8 mouse cellular contexts compared by ENCODE assay signal in the genomic region with DNA sequence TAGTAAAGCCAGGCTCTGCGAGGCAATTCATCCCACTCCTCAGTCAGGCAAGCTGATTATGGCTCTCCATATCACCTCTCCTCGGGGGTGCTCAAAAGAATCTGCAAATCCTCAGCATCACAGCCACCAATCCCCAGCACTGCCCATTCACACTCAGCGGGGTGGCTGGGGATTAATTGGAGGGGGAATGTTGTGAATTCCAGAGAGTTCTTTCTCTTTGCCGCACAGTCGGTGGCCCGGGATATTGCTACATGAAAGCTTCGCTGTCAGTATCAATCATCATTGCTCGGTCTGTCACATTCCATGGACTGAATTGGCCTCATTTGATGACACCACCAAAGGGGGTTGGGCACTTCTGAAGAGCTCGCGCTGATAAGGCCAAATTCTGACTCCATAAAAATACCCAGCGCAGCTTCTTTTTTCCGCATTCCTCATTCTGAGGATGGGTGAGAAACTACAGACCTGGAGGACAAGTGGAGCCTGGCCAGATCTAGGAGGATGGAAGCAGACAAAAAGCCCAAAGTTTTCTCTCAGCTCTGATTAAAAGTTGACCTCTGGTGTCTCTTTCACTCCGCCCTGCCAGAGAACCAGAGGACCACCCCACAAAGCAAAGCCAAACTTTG. TPM values are rescaled to one million over a fixed set of nuclear protein-coding genes. Genes with fewer than 3 reads are reported as not detected.
DNase-seq lines count a peak whose midpoint lies in the region; ATAC-seq and TF ChIP-seq lines count a peak whose summit lies in the region.

No protein-coding gene starts in this region.

- no peak overlapping the region for H3K4me3 ChIP-seq in hindbrain, embryonic 13.5 days
- no peak overlapping the region for H3K4me3 ChIP-seq in midbrain, postnatal 0 days (ENCODE audit: low read depth, low read length)

- peak; percentile 1 to 5 for DNase-seq in heart, postnatal 10 days
- DNase-seq in heart, adult 18-20 months: no peak
- DNase-seq in embryo, embryonic 10.5 days (ENCODE audit: low spot score): peak; percentile 77
- DNase-seq in midbrain, postnatal 0 days (ENCODE audit: low spot score): peak; percentile 46
- no peak for DNase-seq in spleen, postnatal 4 days (ENCODE audit: low spot score in 2 of 2)
- DNase-seq in gastrocnemius, postnatal 36 days: no peak
- no peak for DNase-seq in adrenal gland, postnatal 14 days

- no peaks in the 10 kb centered on the region for H3K36me3 ChIP-seq in hindbrain, embryonic 13.5 days
- no peaks in the 10 kb centered on the region for H3K36me3 ChIP-seq in midbrain, postnatal 0 days (ENCODE audit: insufficient read depth, low read length)

- H3K27me3 ChIP-seq in hindbrain, embryonic 13.5 days: no peaks in the 10 kb centered on the region
- no peaks in the 10 kb centered on the region for H3K27me3 ChIP-seq in midbrain, postnatal 0 days (ENCODE audit: insufficient read depth, low read length)

- intact Hi-C loops in heart, postnatal 10 days (cut with DNase I): no loop called here
- intact Hi-C loops in gastrocnemius, postnatal 36 days (cut with DNase I): no loop called here

- H3K4me1 ChIP-seq in hindbrain, embryonic 13.5 days (replicated peaks): peaks cover 9% of the 10 kb centered on the region
- H3K4me1 ChIP-seq in midbrain, postnatal 0 days (ENCODE audit: insufficient read depth, low read length): no peaks in the 10 kb centered on the region

- H3K4me2 ChIP-seq in hindbrain, embryonic 13.5 days: peak overlapping the region; percentile 25
- H3K4me2 ChIP-seq in midbrain, postnatal 0 days (ENCODE audit: low read depth, low read length, poor library complexity, severe bottlenecking): peak overlapping the region; percentile 28

- H3K27ac ChIP-seq in hindbrain, embryonic 13.5 days: no peak overlapping the region
- no peak overlapping the region for H3K27ac ChIP-seq in midbrain, postnatal 0 days (ENCODE audit: low read depth, low read length)

- 8% methylated on average over 13 of the region's 13 CpGs for WGBS in hindbrain, embryonic 13.5 days
- 8% methylated on average over 13 of the region's 13 CpGs for WGBS in midbrain, postnatal 0 days

- no peak for TF ChIP-seq CTCF in midbrain, postnatal 0 days (IDR thresholded peaks at IDR 0.05)

- peak; percentile 52; the same call in 1 of the 2 replicates for ATAC-seq in hindbrain, embryonic 13.5 days (ENCODE audit: low FRiP score)
- ATAC-seq in midbrain, postnatal 0 days (ENCODE audit: low FRiP score): no peak; the same call in 1 of the 2 replicates

- H3K9ac ChIP-seq in hindbrain, embryonic 13.5 days: no peak overlapping the region
- H3K9ac ChIP-seq in midbrain, postnatal 0 days (replicated peaks; ENCODE audit: low read length, poor library complexity, severe bottlenecking): no peak overlapping the region

- no peaks in the 10 kb centered on the region for H3K9me3 ChIP-seq in hindbrain, embryonic 13.5 days
- no peaks in the 10 kb centered on the region for H3K9me3 ChIP-seq in midbrain, postnatal 0 days (ENCODE audit: low read length)

RNA-seq across cellular contexts. Expression of gene Wls, which starts 57.1 kb away (rescaled TPM):
- total RNA-seq in heart, postnatal 10 days (2021): 10 to 100 TPM; 77.9 to 87.8 TPM
- total RNA-seq in heart, adult 18-20 months (2021): 10 to 100 TPM; 38.7 to 44.8 TPM
- polyA plus RNA-seq in hindbrain, embryonic 13.5 days (2015; fragmentation: Nextera tagmentation; extraction: Ambion mirVana): 94.5 and 110 TPM in 2 replicates
- 40.6 and 61.9 TPM in 2 replicates for total RNA-seq in midbrain, postnatal 0 days (2014; rRNA removed)
- polyA plus RNA-seq in midbrain, postnatal 0 days (2015; fragmentation: Nextera tagmentation; extraction: Ambion mirVana): 55.7 and 58.9 TPM in 2 replicates
- 10 to 100 TPM; 14.5 to 17.4 TPM for total RNA-seq in gastrocnemius, postnatal 36 days (2021)
- 43.4 and 44.8 TPM in 2 replicates for total RNA-seq in adrenal gland, postnatal 14 days (2021)

Comparison
In these comparisons a context has a peak if more than half of its experiments do, and no peak if none do; other contexts are left out.
1. DNase-seq: peak in heart, postnatal 10 days (2 of 2), embryo, embryonic 10.5 days (single experiment) and midbrain, postnatal 0 days (single experiment); none in heart, adult 18-20 months (0 of 2), spleen, postnatal 4 days (0 of 2), gastrocnemius, postnatal 36 days (0 of 2) and adrenal gland, postnatal 14 days (single experiment).